Mouse (Mus musculus) MEL (cell line): Measurements from ENCODE around the gene Plek. TPM values are rescaled to one million over a fixed set of nuclear protein-coding genes. Genes with fewer than 3 reads are reported as not detected.

Experiments used
- DNase-seq: peaks from one replicate; pipeline ENCODE4 v3.0.0; 2011; ENCODE audit warnings: low read depth, low spot score
- H3K27ac ChIP-seq: 2 replicates; pipeline ENCODE4 v1.5.1; 2012; ENCODE audit warnings: low read depth, mild to moderate bottlenecking, control low read depth, low read length, moderate library complexity; ENCODE audit not compliant: control insufficient read depth
- H3K27me3 ChIP-seq, 2 experiments: fragments of 150-350 bp in 1 of 2; sonication (generic) in 1 of 2; 2 replicates each; pipeline ENCODE4 v1.6.1; 2012; ENCODE audit warnings: low read length in 2 of 2, mild to moderate bottlenecking in 2 of 2, improper control_type of control experiment in 1 of 2, moderate library complexity in 1 of 2; ENCODE audit not compliant: insufficient read depth in 2 of 2, control insufficient read depth in 1 of 2
- H3K36me3 ChIP-seq, 2 experiments: 2 replicates each; pipeline ENCODE4 v1.6.1; 2012 to 2014; ENCODE audit warnings: low read length in 2 of 2, improper control_type of control experiment in 1 of 2, inconsistent platforms in 1 of 2, mild to moderate bottlenecking in 1 of 2; ENCODE audit not compliant: insufficient read depth in 2 of 2, control insufficient read depth in 1 of 2
- H3K4me1 ChIP-seq, 2 experiments: fragments of 150-350 bp in 1 of 2; sonication (generic) in 1 of 2; 2 replicates each; pipeline ENCODE4 v1.6.1; 2012; ENCODE audit warnings: low read length in 2 of 2, improper control_type of control experiment in 1 of 2, mild to moderate bottlenecking in 1 of 2; ENCODE audit not compliant: insufficient read depth in 2 of 2, control insufficient read depth in 1 of 2
- H3K4me3 ChIP-seq, 2 experiments: fragments of 150-350 bp in 1 of 2; sonication (generic) in 1 of 2; 2 replicates each; pipeline ENCODE4 v1.5.1; 2012; ENCODE audit warnings: low read depth in 2 of 2, low read length in 2 of 2, mild to moderate bottlenecking in 2 of 2, moderate library complexity in 2 of 2, control low read depth in 1 of 2, improper control_type of control experiment in 1 of 2; ENCODE audit not compliant: control insufficient read depth in 1 of 2, insufficient read depth in 1 of 2
- H3K79me2 ChIP-seq: 2 replicates; pipeline ENCODE4 v1.6.1; 2012; ENCODE audit warnings: mild to moderate bottlenecking, low read length, moderate library complexity; ENCODE audit not compliant: control insufficient read depth, poor library complexity, insufficient read depth
- H3K9ac ChIP-seq: 2 replicates; pipeline ENCODE4 v1.6.1; 2012; ENCODE audit warnings: low read depth, mild to moderate bottlenecking, control low read depth, low read length, moderate library complexity; ENCODE audit not compliant: control insufficient read depth, poor library complexity, severe bottlenecking
- H3K9me3 ChIP-seq: fragments of 150-350 bp; sonication (generic); replicated peaks from 2 replicates; pipeline ENCODE4 v1.6.1; 2012; ENCODE audit warnings: mild to moderate bottlenecking, low read length, improper control_type of control experiment, moderate library complexity; ENCODE audit not compliant: insufficient read depth
- CHD1 ChIP-seq: IDR thresholded peaks from 2 replicates; pipeline ENCODE4 v1.6.1; 2012; ENCODE audit warnings: low read depth, mild to moderate bottlenecking, inconsistent platforms, low read length, improper control_type of control experiment
- CTCF ChIP-seq, 3 experiments: IDR thresholded peaks in 2 of 3; conservative IDR thresholded peaks in 1 of 3; 2 replicates each; pipeline ENCODE4 v1.5.1; 2011 to 2012; ENCODE audit warnings: low read length in 3 of 3, low read depth in 2 of 3, mild to moderate bottlenecking in 2 of 3, improper control_type of control experiment in 1 of 3, inconsistent platforms in 1 of 3, mixed read lengths in 1 of 3, moderate library complexity in 1 of 3; ENCODE audit not compliant: control insufficient read depth in 1 of 3, insufficient read depth in 1 of 3, poor library complexity in 1 of 3, severe bottlenecking in 1 of 3
- ELF1 ChIP-seq: IDR thresholded peaks from 2 replicates; pipeline ENCODE4 v1.6.1; 2014; ENCODE audit warnings: low read depth, mild to moderate bottlenecking, inconsistent platforms, low read length, improper control_type of control experiment, moderate library complexity
- EP300 ChIP-seq, 2 experiments: IDR thresholded peaks; 2 replicates each; pipeline ENCODE4 v1.6.1; 2011; ENCODE audit warnings: improper control_type of control experiment in 2 of 2, low read length in 2 of 2, low read depth in 1 of 2, mild to moderate bottlenecking in 1 of 2
- GABPA ChIP-seq: IDR thresholded peaks from 2 replicates; pipeline ENCODE4 v1.6.1; 2012; ENCODE audit warnings: low read depth, mild to moderate bottlenecking, inconsistent platforms, low read length, improper control_type of control experiment, moderate library complexity
- HCFC1 ChIP-seq: IDR thresholded peaks from 2 replicates; pipeline ENCODE4 v1.6.1; 2012; ENCODE audit warnings: low read depth, mild to moderate bottlenecking, inconsistent platforms, low read length, improper control_type of control experiment, moderate library complexity
- JUND ChIP-seq: IDR thresholded peaks from 2 replicates; pipeline ENCODE4 v1.6.1; 2011; ENCODE audit warnings: low read depth, mild to moderate bottlenecking, improper control_type of control experiment, low read length
- KAT2A ChIP-seq: conservative IDR thresholded peaks from 2 replicates; pipeline ENCODE4 v1.6.1; 2012; ENCODE audit warnings: low read depth, low read length, improper control_type of control experiment, inconsistent platforms
- MAFK ChIP-seq: IDR thresholded peaks from 2 replicates; pipeline ENCODE4 v1.6.1; 2011; ENCODE audit warnings: low read depth, mild to moderate bottlenecking, low read length, improper control_type of control experiment, borderline replicate concordance
- MAZ ChIP-seq: IDR thresholded peaks from 2 replicates; pipeline ENCODE4 v1.6.1; 2012; ENCODE audit warnings: low read depth, mild to moderate bottlenecking, inconsistent platforms, low read length, improper control_type of control experiment
- MEF2A ChIP-seq: IDR thresholded peaks from 2 replicates; pipeline ENCODE4 v1.6.1; 2014; ENCODE audit warnings: low read depth, mild to moderate bottlenecking, inconsistent platforms, low read length, improper control_type of control experiment; ENCODE audit not compliant: poor library complexity, insufficient replicate concordance, severe bottlenecking; ENCODE audit errors: extremely low read depth
- MYC ChIP-seq: IDR thresholded peaks from 2 replicates; pipeline ENCODE4 v1.6.1; 2011; ENCODE audit warnings: low read depth, mild to moderate bottlenecking, low read length, improper control_type of control experiment, moderate library complexity
- POLR2AphosphoS5 ChIP-seq: IDR thresholded peaks from 2 replicates; pipeline ENCODE4 v1.6.1; 2012; ENCODE audit warnings: low read depth, borderline replicate concordance, mild to moderate bottlenecking, inconsistent platforms, low read length, moderate library complexity, mixed read lengths
- SMC3 ChIP-seq: IDR thresholded peaks from 2 replicates; pipeline ENCODE4 v1.6.1; 2011; ENCODE audit warnings: low read depth, low read length, improper control_type of control experiment
- TAL1 ChIP-seq: IDR thresholded peaks from 2 replicates; pipeline ENCODE4 v1.6.1; 2012; ENCODE audit warnings: mild to moderate bottlenecking, inconsistent platforms, low read length, moderate library complexity, mixed read lengths
- USF1 ChIP-seq: IDR thresholded peaks from 2 replicates; pipeline ENCODE4 v1.6.1; 2014; ENCODE audit warnings: low read depth, mild to moderate bottlenecking, inconsistent platforms, low read length, improper control_type of control experiment, moderate library complexity
- polyA plus RNA-seq, 2 experiments: library from polyadenylated mRNA; stranded (reverse) in 1 of 2; unstranded in 1 of 2; fragments of >175 nt in 1 of 2; fragments of >200 nt in 1 of 2; gene quantifications; 2 replicates each; pipeline versions ENCODE4 v1.2.1 to v1.2.4; 2012; ENCODE audit warnings: low replicate concordance in 2 of 2, low read depth in 1 of 2; ENCODE audit not compliant: insufficient read length in 2 of 2, insufficient read depth in 1 of 2, missing spikeins in 1 of 2
- total RNA-seq: library from RNA; depleted of rRNA; stranded (reverse); fragments of 300-350 nt; gene quantifications from 2 replicates; pipeline ENCODE4 v1.2.3, GENCODE M21; 2012

Plek gene
- total and polyA plus RNA-seq, 3 experiments: 51.5 to 357 (median 76.7) TPM

DNA sequence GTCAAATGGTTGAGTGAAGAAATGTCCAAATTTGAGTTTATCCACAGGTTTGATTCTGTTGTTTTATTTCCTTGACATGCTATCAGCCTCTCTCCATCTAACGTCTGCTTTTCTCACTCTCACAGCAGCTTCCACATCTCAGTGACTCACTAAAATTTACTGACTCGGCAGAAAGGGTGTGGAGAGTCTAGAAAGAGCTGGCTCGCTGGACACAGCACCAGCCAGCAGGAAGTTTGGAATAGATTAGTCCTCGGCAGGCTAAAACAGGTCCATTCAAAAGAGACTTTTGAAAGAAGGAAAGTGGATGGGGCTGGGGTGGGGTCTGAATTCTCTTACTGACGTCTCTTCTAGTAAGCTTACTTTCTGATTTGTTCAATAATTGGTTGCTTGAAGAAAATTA lies 33.9 kb upstream of the Plek start:
- H3K27ac ChIP-seq: no peak overlapping the region
- TF ChIP-seq MYC: no peak
- TF ChIP-seq MAFK: peak; percentile 90
- TF ChIP-seq TAL1: no peak
- no peak for TF ChIP-seq CHD1
- no peaks in the 10 kb centered on the region for H3K36me3 ChIP-seq
- H3K79me2 ChIP-seq: no peaks in the 10 kb centered on the region
- H3K9me3 ChIP-seq: no peaks in the 10 kb centered on the region
- H3K27me3 ChIP-seq: peaks cover 3% of the 10 kb centered on the region in 2 experiments; a peak in 2 of 4 replicates
- DNase-seq: peak; percentile 30
- no peak overlapping the region for H3K9ac ChIP-seq
- no peaks in the 10 kb centered on the region for H3K4me1 ChIP-seq
- H3K4me3 ChIP-seq: no peak overlapping the region

- H3K27me3 ChIP-seq: peaks cover 6 to 8% of the 10 kb centered on the region in 2 experiments; a peak in 3 of 4 replicates
- H3K9me3 ChIP-seq: no peaks in the 10 kb centered on the region
- no peaks in the 10 kb centered on the region for H3K79me2 ChIP-seq
- no peak overlapping the region for H3K4me3 ChIP-seq
- TF ChIP-seq MEF2A (no peak), CTCF (IDR thresholded peaks at IDR 0.05 in 2 of 3, conservative IDR thresholded peaks at IDR 0.05 in 1 of 3; ENCODE audit: control insufficient read depth in 1 of 3, insufficient read depth in 1 of 3, low read depth in 2 of 3, low read length in 3 of 3, poor library complexity in 1 of 3, severe bottlenecking in 1 of 3) (no peak), POLR2AphosphoS5 (no peak), KAT2A (no peak), MAZ (no peak), TAL1 (no peak), USF1 (no peak), JUND (no peak), MYC (no peak), SMC3 (no peak), EP300 (IDR thresholded peaks at IDR 0.05; ENCODE audit: low read depth in 1 of 2, low read length in 2 of 2) (no peak), HCFC1 (no peak), ELF1 (no peak), GABPA (no peak)
- no peak overlapping the region for H3K9ac ChIP-seq
- no peaks in the 10 kb centered on the region for H3K4me1 ChIP-seq
- H3K27ac ChIP-seq: no peak overlapping the region
- DNase-seq: no peak
- H3K36me3 ChIP-seq: no peaks in the 10 kb centered on the region
These were observed 31.7 kb upstream of the Plek start for GRCm38 (mm10) chr11:17083866-17084265.
